ENCODE assay signal across 8 mouse cellular contexts in genomic region chr2:105904757-105905146, GRCm38 (mm10). TPM values are rescaled to one million over a fixed set of nuclear protein-coding genes. Genes with fewer than 3 reads are reported as not detected.
A peak's percentile ranks its signal among the peaks of the same experiment; 100 is the strongest.
DNase-seq lines count a peak whose midpoint lies in the region; ATAC-seq and TF ChIP-seq lines count a peak whose summit lies in the region.

No protein-coding gene starts in this region.

- peak overlapping the region; percentile 91 for H3K27ac ChIP-seq in heart, embryonic 10.5 days
- H3K27ac ChIP-seq in ES-E14 (ENCODE audit: insufficient read depth, low read depth, low read length, poor library complexity, severe bottlenecking), result no peak overlapping the region
- H3K27ac ChIP-seq in forebrain, postnatal 0 days (ENCODE audit: low read depth, low read length), result no peak overlapping the region

- peaks cover 6% of the 10 kb centered on the region; the same call in 1 of the 2 replicates for H3K4me1 ChIP-seq in heart, embryonic 10.5 days
- H3K4me1 ChIP-seq in ES-E14 (ENCODE audit: control insufficient read depth in 2 of 2, insufficient read depth in 2 of 2, low read length in 2 of 2, poor library complexity in 1 of 2), result no peaks in the 10 kb centered on the region
- no peaks in the 10 kb centered on the region for H3K4me1 ChIP-seq in forebrain, postnatal 0 days (ENCODE audit: insufficient read depth)

- peak; percentile 47 for ATAC-seq in forebrain, postnatal 0 days
- ATAC-seq in megakaryocyte, adult 5-6 weeks (ENCODE audit: poor library complexity, severe bottlenecking), result peak; percentile 56

- peak overlapping the region; percentile 83 for H3K9ac ChIP-seq in ES-E14 (ENCODE audit: insufficient read depth, low read depth, low read length, poor library complexity, severe bottlenecking)
- peak overlapping the region; percentile 87 for H3K9ac ChIP-seq in forebrain, postnatal 0 days

- H3K4me2 ChIP-seq in forebrain, postnatal 0 days (ENCODE audit: low read depth), result peak overlapping the region; percentile 59

- no peaks in the 10 kb centered on the region for H3K9me3 ChIP-seq in heart, embryonic 10.5 days
- H3K9me3 ChIP-seq in ES-E14 (ENCODE audit: control insufficient read depth, insufficient read depth, low read depth, low read length), result no peaks in the 10 kb centered on the region
- H3K9me3 ChIP-seq in forebrain, postnatal 0 days (ENCODE audit: low read length), result no peaks in the 10 kb centered on the region

- TF ChIP-seq CTCF in forebrain, postnatal 0 days (IDR thresholded peaks at IDR 0.05; ENCODE audit: low read depth), result no peak

- DNase-seq in heart, embryonic 10.5 days (ENCODE audit: low spot score), result no peak
- no peak for DNase-seq in heart, postnatal 36 days
- DNase-seq in ES-E14 (ENCODE audit: low read depth, low spot score), result no peak
- DNase-seq in forebrain, postnatal 0 days, result no peak
- DNase-seq in B cell, adult 2 months, result no peak
- no peak for DNase-seq in layer of hippocampus, adult 8-10 months (ENCODE audit: low spot score in 2 of 2)
- no peak for DNase-seq in ovary, postnatal 36 days (ENCODE audit: low spot score)

- H3K36me3 ChIP-seq in heart, embryonic 10.5 days, result 0 out of 2 replicates have a peak, but pooled peaks cover 4% of the 10 kb centered on the region
- no peaks in the 10 kb centered on the region for H3K36me3 ChIP-seq in ES-E14 (ENCODE audit: control insufficient read depth, insufficient read depth, low read length, poor library complexity, severe bottlenecking)
- no peaks in the 10 kb centered on the region for H3K36me3 ChIP-seq in forebrain, postnatal 0 days (ENCODE audit: insufficient read depth)

- H3K4me3 ChIP-seq in heart, embryonic 10.5 days, result peak overlapping the region; percentile 75
- peak overlapping the region; percentile 74 to 93 for H3K4me3 ChIP-seq in ES-E14 (ENCODE audit: insufficient read depth in 1 of 2, low read depth in 1 of 2, low read length in 2 of 2, poor library complexity in 1 of 2, severe bottlenecking in 1 of 2)
- peak overlapping the region; percentile 90 for H3K4me3 ChIP-seq in forebrain, postnatal 0 days (ENCODE audit: low read depth, low read length)

- no peaks in the 10 kb centered on the region for H3K27me3 ChIP-seq in heart, embryonic 10.5 days (ENCODE audit: insufficient read depth, poor library complexity, severe bottlenecking)
- H3K27me3 ChIP-seq in forebrain, postnatal 0 days (ENCODE audit: insufficient read depth, low read length), result no peaks in the 10 kb centered on the region

- intact Hi-C loops in heart, postnatal 36 days (cut with DNase I), result loop anchor here (2.0 to 5.0 kb wide), 2 partner anchors 98 to 227 kb away; partner anchors contain the start of gene Dnajc24

- in situ Hi-C loops in ES-E14 (cut with MboI; ENCODE audit: low sequenced_read_pairs in 2 of 2, unreplicated experiment in 2 of 2), result no loop called here

- under 1% methylated on average over 12 of the region's 12 CpGs for WGBS in heart, embryonic 10.5 days
- WGBS in forebrain, postnatal 0 days, result 0% methylated on average over 12 of the region's 12 CpGs

TF ChIP-seq in ES-E14, 5 proteins besides CTCF, POLR2A, EP300 and RAD21:
- TF ChIP-seq HCFC1 (IDR thresholded peaks at IDR 0.05; ENCODE audit: borderline replicate concordance, insufficient read depth, low read length) (no peak), CHD2 (IDR thresholded peaks at IDR 0.05; ENCODE audit: low read depth, low read length) (no peak), ZNF384 (IDR thresholded peaks at IDR 0.05; ENCODE audit: low read depth, low read length) (no peak), MAFK (IDR thresholded peaks at IDR 0.05; ENCODE audit: insufficient read depth, low read depth, low read length) (no peak), ZC3H11A (IDR thresholded peaks at IDR 0.05; ENCODE audit: borderline replicate concordance, low read depth, low read length) (no peak)

RNA-seq across cellular contexts. Expression of gene Immp1l, which starts 0.3 kb away (rescaled TPM):
- polyA plus RNA-seq in heart, embryonic 10.5 days (2016; fragmentation: Nextera tagmentation; extraction: Ambion mirVana), result 101 and 109 TPM in 2 replicates
- total RNA-seq in heart, postnatal 36 days (2021), result 100 to 1,000 TPM in 1 of 2 experiments, 10 to 100 TPM in 1; 98.7 to 101 TPM
- 16.1 and 25.8 TPM in 2 replicates for total RNA-seq in ES-E14 (2012; rRNA removed)
- total RNA-seq in forebrain, postnatal 0 days (2014; rRNA removed), result 47.5 and 61.3 TPM in 2 replicates
- polyA plus RNA-seq in forebrain, postnatal 0 days (2015; fragmentation: Nextera tagmentation; extraction: Ambion mirVana), result 114 and 123 TPM in 2 replicates
- 26.2 and 28.9 TPM in 2 replicates for total RNA-seq in megakaryocyte, adult 5-6 weeks (2015)
- 26.3 and 26.4 TPM in 2 replicates for total RNA-seq in megakaryocyte, adult 5-6 weeks (2017)
- 10 to 100 TPM; 22.1 to 37.2 (median 27.0) TPM for total RNA-seq in layer of hippocampus, adult 8-10 months (2022)

RNA-seq across cellular contexts. Expression of gene Elp4, which starts 0.4 kb away (rescaled TPM):
- 27.9 and 33.6 TPM in 2 replicates for polyA plus RNA-seq in heart, embryonic 10.5 days (2016; fragmentation: Nextera tagmentation; extraction: Ambion mirVana)
- total RNA-seq in heart, postnatal 36 days (2021), result 10 to 100 TPM; 10.4 to 13.8 TPM
- total RNA-seq in ES-E14 (2012; rRNA removed), result 10.9 and 15.6 TPM in 2 replicates
- total RNA-seq in forebrain, postnatal 0 days (2014; rRNA removed), result 27.4 and 34.0 TPM in 2 replicates
- 23.4 and 25.6 TPM in 2 replicates for polyA plus RNA-seq in forebrain, postnatal 0 days (2015; fragmentation: Nextera tagmentation; extraction: Ambion mirVana)
- total RNA-seq in megakaryocyte, adult 5-6 weeks (2015), result 7.1 and 9.9 TPM in 2 replicates
- 8.7 and 9.6 TPM in 2 replicates for total RNA-seq in megakaryocyte, adult 5-6 weeks (2017)
- 10 to 100 TPM; 16.9 to 28.2 (median 20.9) TPM for total RNA-seq in layer of hippocampus, adult 8-10 months (2022)
